Mouse (Mus musculus) frontal cortex, postnatal 14 days (tissue): ENCODE results near the gene Sycp2.
"Not testable (repeated sequence)": the region's sequence is repeated elsewhere in the genome, so short reads cannot be mapped to it uniquely, and the experiment has no call there.

Experiments used
- DNase-seq, 2 experiments: peaks; one replicate each; pipeline ENCODE4 v3.0.0; 2022; ENCODE audit warnings: low spot score in 2 of 2

The Sycp2 gene

DNA sequence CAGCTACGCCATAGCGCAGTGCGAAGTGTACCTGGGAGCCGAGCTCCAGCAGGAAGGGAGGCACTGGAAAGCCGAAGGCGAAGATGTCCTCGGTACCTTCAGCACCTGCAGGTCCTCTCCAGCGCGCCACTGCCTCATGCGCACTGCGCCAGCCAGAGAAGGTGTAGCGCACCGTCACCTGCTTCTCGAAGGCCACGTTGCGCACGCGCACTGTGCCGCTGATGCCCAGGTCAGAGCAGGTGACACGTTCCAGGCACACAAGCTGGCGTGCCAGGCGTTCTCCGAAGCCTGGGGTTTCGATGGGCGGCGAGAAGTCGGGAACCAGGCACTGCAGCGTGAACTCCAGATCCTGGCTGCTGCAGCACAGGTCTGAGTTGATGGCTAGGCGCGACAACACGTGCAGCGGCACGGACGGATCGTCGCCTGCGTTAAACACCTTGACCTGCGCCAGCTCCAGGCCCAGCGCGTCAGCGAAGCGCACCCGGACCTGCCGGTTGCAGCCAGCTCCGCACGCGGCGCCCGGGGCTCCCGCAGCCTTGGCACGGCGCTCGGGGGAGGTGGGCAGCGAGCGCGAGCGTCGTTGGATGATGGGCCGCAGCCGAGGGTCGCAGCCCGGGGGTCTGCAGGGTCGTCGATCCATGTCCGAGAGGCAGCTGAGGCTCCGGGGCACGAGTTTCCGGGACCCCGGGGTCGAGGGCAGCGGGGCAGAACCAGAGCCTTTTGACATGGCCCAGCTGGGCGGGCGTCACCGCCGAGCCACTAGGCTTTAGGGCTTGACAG, 6.2 kb upstream of the Sycp2 start:
- peak in 1 of 2 experiments; percentile 38 for DNase-seq

GRCm38 (mm10) chr2:178413081-178413480, 5.6 kb upstream of the Sycp2 start:
- no peak for DNase-seq

GRCm38 (mm10) chr2:178412598-178412997, 5.1 kb upstream of the Sycp2 start:
- no peak for DNase-seq

- no peak for DNase-seq
Observed at GRCm38 (mm10) chr2:178410286-178410685, 2.8 kb upstream of the Sycp2 start.

GRCm38 (mm10) chr2:178409024-178409423, 1.5 kb upstream of the Sycp2 start:
- DNase-seq: no peak

GRCm38 (mm10) chr2:178342597-178342996, 64.9 kb downstream of the Sycp2 start:
- DNase-seq: no peak

GRCm38 (mm10) chr2:178342105-178342504, 65.4 kb downstream of the Sycp2 start:
- DNase-seq: not testable (repeated sequence)

GRCm38 (mm10) chr2:178339044-178339443, 68.4 kb downstream of the Sycp2 start:
- no peak for DNase-seq

GRCm38 (mm10) chr2:178337878-178338277, 69.6 kb downstream of the Sycp2 start:
- no peak for DNase-seq

DNA sequence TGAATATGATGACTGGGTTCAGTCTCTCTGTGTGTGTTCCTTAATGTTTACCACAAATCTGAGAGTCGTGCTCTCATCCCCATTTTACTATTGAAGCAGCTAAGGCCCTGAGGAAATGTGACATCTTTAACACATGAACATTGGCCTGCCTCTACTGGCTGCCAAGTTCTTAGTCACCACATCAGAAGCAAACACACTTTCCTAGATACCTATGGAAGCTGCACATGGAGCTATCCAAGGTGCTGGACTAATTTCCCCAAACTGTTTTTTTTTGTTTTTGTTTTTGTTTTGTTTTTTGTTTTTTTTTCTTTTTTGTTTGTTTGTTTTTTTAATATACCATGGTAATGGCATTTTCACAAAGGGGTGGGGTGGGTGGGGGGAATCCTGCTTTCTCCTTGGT, 77.5 kb downstream of the Sycp2 start:
- DNase-seq: no peak

GRCm38 (mm10) chr2:178329551-178329950, 77.9 kb downstream of the Sycp2 start:
- peak in 1 of 2 experiments; percentile 11 for DNase-seq

DNA sequence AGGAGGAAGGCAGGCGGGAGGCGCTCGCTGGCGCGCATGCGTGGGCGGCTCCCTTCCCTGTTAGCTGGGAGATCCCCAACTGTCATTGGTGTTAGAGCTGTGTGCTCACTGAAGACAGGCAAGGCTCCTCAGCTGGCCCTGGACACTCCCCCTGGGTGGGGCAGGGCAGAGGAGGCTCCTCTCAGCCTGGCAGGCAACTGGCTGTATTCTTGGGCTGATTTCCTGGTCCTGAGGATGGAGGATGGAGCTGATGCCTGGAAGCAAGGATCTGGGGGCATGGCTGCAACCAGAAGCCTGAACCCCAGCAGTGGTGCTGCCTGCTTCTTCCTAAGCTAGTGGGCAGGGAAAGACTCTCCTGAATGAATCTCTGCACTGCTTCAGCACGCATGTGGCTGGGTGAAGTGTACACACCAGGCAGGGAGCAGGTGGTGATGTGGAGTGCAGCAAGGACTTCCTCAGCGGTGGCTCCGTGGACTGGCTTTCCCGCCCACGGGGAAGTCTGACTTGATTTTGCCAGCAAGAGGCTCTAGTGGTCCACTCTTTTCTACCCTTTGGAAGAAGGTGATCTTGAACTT, 79.9 kb downstream of the Sycp2 start:
- peak; percentile 79 for DNase-seq

DNA sequence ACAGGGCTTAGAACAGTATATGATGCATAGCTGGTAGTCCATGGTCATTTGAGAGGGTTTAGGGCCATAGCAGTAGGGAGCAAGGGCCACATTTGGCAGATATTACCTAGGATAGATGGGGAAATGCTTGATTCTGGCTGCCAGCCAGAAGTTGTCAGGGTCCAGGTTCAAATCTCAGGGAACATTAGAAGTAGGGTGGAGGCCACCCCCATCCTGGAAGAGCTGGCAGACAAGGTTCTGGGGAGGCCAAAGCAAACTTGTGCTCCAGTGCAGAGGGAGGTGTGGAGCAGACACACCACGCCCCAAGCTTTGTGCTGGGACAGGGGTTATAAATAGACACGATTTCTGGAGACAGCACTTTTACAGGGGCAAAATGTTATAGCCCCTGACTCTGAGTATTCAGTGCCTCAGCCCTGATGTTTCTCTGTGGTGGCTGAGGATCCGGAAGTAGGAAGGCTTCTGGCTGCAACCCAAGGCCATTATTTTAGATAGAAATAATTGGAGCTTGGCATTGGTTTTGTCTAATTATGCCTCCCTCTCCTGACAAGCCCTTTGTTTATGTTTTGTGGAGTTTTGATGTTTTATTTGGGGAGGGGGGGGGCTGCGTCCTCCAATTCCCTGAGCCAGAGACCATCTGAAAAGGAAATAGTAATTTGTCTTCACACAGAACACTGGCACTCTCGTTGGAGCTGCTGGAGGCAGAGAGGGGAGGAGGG, 80.6 kb downstream of the Sycp2 start:
- DNase-seq: peak; percentile 4 to 9

- DNase-seq: peak; percentile 3 to 8
Observed at GRCm38 (mm10) chr2:178326067-178326466, 81.4 kb downstream of the Sycp2 start.

DNA sequence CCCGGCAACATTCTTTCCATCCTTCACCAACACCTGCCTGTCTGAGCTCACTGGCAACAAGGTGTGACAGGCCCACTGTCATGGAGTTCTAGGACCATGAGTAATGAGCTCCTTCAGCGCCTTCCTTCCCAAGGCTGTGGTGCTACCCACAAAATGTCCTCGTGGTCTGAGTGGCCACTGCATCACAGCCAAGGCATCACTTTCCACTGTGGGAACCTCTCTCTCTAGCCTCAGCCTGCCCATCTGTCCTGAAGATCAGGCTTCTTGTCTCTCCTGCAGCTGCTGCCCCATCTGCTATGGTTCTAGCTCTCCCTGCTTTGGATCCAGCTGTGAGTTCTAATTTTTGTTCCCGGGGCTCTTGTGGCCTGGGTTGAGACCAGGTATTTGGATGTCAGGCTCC, 82.7 kb downstream of the Sycp2 start:
- DNase-seq: peak in 1 of 2 experiments; percentile 2

DNA sequence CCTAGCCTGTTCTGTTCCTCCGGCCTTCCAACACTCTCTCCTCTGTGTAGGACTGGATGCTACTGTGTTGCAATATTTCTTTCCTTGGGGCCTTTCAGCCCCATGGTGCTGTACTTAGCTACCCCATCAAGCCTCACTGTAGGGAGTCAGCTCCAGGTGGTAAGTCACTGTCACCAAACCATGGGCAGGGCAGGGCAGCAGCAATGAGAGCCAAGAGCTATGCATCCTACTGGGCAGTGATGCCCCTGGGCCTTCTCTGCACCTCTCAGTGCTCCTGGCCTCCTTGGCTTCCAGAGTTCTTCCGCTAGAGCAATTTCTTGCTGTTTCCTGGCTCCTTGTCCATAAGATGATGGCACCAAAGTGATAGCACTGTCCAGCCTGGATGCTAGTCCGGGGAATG, 83.1 kb downstream of the Sycp2 start:
- peak; percentile 2 for DNase-seq

DNA sequence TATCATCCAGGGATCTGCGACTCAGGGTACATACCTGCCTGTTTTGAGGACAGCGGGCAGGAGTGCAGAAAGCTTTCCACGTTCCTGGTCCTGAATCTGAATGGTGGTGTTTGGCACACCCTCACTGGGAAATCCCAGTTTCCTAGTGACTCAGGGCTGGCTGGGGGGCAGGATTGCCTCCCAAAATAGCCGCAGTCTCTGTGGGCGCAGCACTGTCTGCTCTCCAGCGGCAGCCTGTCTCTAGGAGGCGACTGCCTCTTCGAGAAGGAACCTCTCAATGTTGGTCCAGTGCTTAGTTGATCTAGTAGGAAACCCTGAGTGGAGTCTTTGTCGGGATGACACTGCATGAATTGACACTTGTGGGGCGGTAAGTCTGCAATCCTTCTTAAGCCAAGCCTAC, 86.2 kb downstream of the Sycp2 start:
- peak in 1 of 2 experiments; percentile 31 for DNase-seq

DNA sequence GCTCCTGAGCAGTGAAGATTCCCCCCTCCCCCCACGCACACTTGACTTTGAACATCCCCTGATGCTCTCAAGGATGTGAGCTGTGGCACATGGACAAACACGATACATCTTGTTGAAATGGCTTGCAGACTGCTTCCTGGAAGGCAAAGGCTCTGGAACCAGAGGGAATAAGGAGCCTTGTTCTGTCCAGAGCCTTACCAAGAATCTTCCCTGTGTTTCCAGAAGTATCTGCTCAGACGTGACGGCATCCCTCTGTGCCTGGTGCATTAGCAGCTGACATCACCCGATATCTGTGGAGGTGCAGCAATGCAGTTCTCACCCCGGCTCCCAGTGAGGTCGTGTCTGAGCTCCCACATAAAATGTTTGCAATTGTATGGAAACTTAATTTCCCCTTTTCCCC, 87.7 kb downstream of the Sycp2 start:
- DNase-seq: peak in 1 of 2 experiments; percentile 2

DNA sequence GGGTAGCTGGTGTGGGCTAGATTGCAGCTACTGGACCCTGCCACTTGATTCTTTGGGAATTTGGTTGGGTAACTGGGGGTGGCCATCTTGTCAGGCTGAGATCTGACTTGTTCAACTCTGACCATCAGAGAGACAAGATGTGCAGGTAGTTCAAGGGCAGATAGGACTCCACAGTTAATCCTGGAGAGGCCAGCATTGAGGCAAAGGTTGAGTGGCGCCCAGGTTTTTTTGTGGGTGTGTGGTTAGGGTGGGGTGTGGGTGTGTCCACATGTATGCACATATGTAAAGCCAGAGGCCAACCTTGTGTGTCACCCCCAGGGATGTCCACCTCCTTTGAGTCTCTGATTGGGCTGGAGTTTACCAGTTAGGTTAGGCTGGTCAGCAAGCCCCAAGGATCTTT, 91.2 kb downstream of the Sycp2 start:
- DNase-seq: no peak

DNA sequence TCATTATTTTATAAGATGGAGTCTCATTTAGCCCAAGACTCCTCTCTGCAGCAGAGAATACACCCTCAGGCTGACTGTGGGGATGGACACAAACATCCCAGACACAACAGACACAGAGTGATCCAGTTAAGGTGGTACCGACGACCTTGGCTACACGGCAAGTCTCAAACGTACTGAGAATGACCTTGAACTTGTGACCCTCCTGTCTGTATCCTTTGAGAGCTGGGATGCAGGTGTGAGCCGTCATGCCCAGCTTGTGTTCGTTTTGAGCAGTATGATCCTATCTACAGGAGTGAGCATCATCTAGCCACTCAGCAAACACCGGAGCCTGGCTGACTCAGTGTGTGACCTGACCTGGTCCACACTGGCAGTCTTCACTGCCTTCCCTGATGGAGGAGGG, 93.9 kb downstream of the Sycp2 start:
- no peak for DNase-seq

GRCm38 (mm10) chr2:178304669-178305068, 102.8 kb downstream of the Sycp2 start:
- DNase-seq: no peak

DNA sequence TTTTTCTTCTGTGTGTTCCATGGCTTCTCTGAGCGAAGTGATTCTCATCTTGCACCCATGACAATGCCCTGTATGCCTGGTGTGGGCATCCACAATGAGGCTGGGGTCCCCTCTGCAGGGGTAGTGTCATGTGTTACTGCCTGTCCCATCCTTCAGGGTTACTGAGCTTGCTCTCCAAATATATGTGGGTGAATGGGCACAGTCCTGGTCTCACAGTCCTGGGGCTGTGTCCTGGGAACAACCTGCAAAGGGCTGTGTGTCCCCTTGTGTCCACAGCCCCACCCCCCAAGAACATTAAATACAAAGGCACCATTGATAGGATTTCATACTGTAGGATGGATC, 103.3 kb downstream of the Sycp2 start:
- no peak for DNase-seq
